In genomic region chr1:191364477-191364876, GRCm38 (mm10) we compare ENCODE assay signal across 10 mouse cellular contexts. TPM values are rescaled to one million over a fixed set of nuclear protein-coding genes. Genes with fewer than 3 reads are reported as not detected.
DNase-seq lines count a peak whose midpoint lies in the region; TF ChIP-seq lines count a peak whose summit lies in the region.
"Had no signal": no experiment of that assay in that cellular context is flagged by ENCODE, and none has a peak within 500 bp of the region (broad histone marks: within the 10 kb centered on the region; RNA-seq: fewer than 3 reads in every experiment).

No protein-coding gene starts in this region.

- no peaks in the 10 kb centered on the region for H3K27me3 ChIP-seq in heart, embryonic 10.5 days (ENCODE audit: insufficient read depth, poor library complexity, severe bottlenecking)
- H3K27me3 ChIP-seq: embryonic facial prominence, embryonic 13.5 days; lung, embryonic 15.5 days had no signal

- intact Hi-C loops in gastrocnemius, postnatal 14 days (cut with DNase I; ENCODE audit: low total_unique reads): loop anchor here (5.0 kb wide), 1 partner anchor 203 kb away; no protein-coding TSS in a partner anchor

- peaks cover 56% of the 10 kb centered on the region for H3K36me3 ChIP-seq in heart, embryonic 10.5 days

- no peak for TF ChIP-seq POLR2A in bone marrow macrophage, adult 2 months (IDR thresholded peaks at IDR 0.05; ENCODE audit: borderline replicate concordance, low read depth, low read length)

- TF ChIP-seq CTCF in bone marrow macrophage, adult 2 months (IDR thresholded peaks at IDR 0.05; ENCODE audit: low read depth, low read length): peak; percentile 53

- 70% methylated on average over 4 of the region's 4 CpGs for WGBS in heart, embryonic 10.5 days

- DNase-seq in heart, adult 18-20 months: peak; percentile 33 to 58
- no peak for DNase-seq in heart, embryonic 10.5 days (ENCODE audit: low spot score)
- peak; percentile 81 for DNase-seq in CD4-positive, CD25-positive, alpha-beta regulatory T cell, adult 2 months (ENCODE audit: low read depth, low spot score)
- DNase-seq in lung, postnatal 14 days: peak; percentile 41
- no peak for DNase-seq in neural tube, embryonic 10.5 days (ENCODE audit: extremely low spot score, low spot score)
- no peak for DNase-seq in adrenal gland, postnatal 4 days (ENCODE audit: low spot score in 2 of 2)
- DNase-seq in gastrocnemius, postnatal 14 days: no peak

- no peaks in the 10 kb centered on the region for H3K4me1 ChIP-seq in heart, embryonic 10.5 days
- H3K4me1 ChIP-seq in bone marrow macrophage, adult 2 months (ENCODE audit: control insufficient read depth, insufficient read depth, low read length): no peaks in the 10 kb centered on the region
- H3K4me1 ChIP-seq: embryonic facial prominence, embryonic 13.5 days; lung, embryonic 15.5 days had no signal

- H3K9me3 ChIP-seq in heart, embryonic 10.5 days: no peaks in the 10 kb centered on the region
- H3K9me3 ChIP-seq: embryonic facial prominence, embryonic 13.5 days; lung, embryonic 15.5 days had no signal

- H3K4me3 ChIP-seq in heart, embryonic 10.5 days: no peak overlapping the region
- H3K4me3 ChIP-seq in bone marrow macrophage, adult 2 months (ENCODE audit: insufficient read depth, low read length): no peak overlapping the region
- H3K4me3 ChIP-seq: embryonic facial prominence, embryonic 13.5 days; lung, embryonic 15.5 days had no signal

- no peak overlapping the region for H3K27ac ChIP-seq in heart, embryonic 10.5 days
- H3K27ac ChIP-seq in bone marrow macrophage, adult 2 months (ENCODE audit: insufficient read depth, low read depth, low read length): no peak overlapping the region
- H3K27ac ChIP-seq: embryonic facial prominence, embryonic 13.5 days; lung, embryonic 15.5 days had no signal

RNA-seq across cellular contexts. Expression of gene Ppp2r5a, which starts 38.6 kb away (rescaled TPM):
- 100 to 1,000 TPM; 100 to 110 TPM for total RNA-seq in heart, adult 18-20 months (2021)
- polyA plus RNA-seq in heart, embryonic 10.5 days (2016; fragmentation: Nextera tagmentation; extraction: Ambion mirVana): 21.8 and 27.6 TPM in 2 replicates
- polyA plus RNA-seq in bone marrow macrophage, adult 2 months (2012; ENCODE audit: insufficient read depth, insufficient read length, missing spikeins): 113 and 117 TPM in 2 replicates
- total RNA-seq in adrenal gland, postnatal 4 days (2021): 100 to 1,000 TPM; 105 to 107 TPM
- 10 to 100 TPM; 63.0 to 67.2 TPM for total RNA-seq in gastrocnemius, postnatal 14 days (2021)

RNA-seq across cellular contexts. Expression of gene Tmem206, which starts 38.8 kb away (rescaled TPM):
- 1 to 10 TPM; 3.1 to 4.0 TPM for total RNA-seq in heart, adult 18-20 months (2021)
- 17.0 and 18.8 TPM in 2 replicates for polyA plus RNA-seq in heart, embryonic 10.5 days (2016; fragmentation: Nextera tagmentation; extraction: Ambion mirVana)
- polyA plus RNA-seq in bone marrow macrophage, adult 2 months (2012; ENCODE audit: insufficient read depth, insufficient read length, missing spikeins): 35.0 and 37.6 TPM in 2 replicates
- 10 to 100 TPM in 1 of 2 experiments, 1 to 10 TPM in 1; 8.0 to 10.4 TPM for total RNA-seq in adrenal gland, postnatal 4 days (2021)
- 1 to 10 TPM; 1.8 to 2.3 TPM for total RNA-seq in gastrocnemius, postnatal 14 days (2021)

RNA-seq across cellular contexts. Expression of gene Nenf, which starts 46.5 kb away (rescaled TPM):
- 100 to 1,000 TPM; 101 to 108 TPM for total RNA-seq in heart, adult 18-20 months (2021)
- polyA plus RNA-seq in heart, embryonic 10.5 days (2016; fragmentation: Nextera tagmentation; extraction: Ambion mirVana): 78.2 and 78.6 TPM in 2 replicates
- 43.9 and 46.5 TPM in 2 replicates for polyA plus RNA-seq in bone marrow macrophage, adult 2 months (2012; ENCODE audit: insufficient read depth, insufficient read length, missing spikeins)
- total RNA-seq in adrenal gland, postnatal 4 days (2021): 100 to 1,000 TPM; 127 to 129 TPM
- 10 to 100 TPM; 61.0 to 67.6 TPM for total RNA-seq in gastrocnemius, postnatal 14 days (2021)

Comparison
In these comparisons a context has a peak if more than half of its experiments do, and no peak if none do; other contexts are left out.
1. DNase-seq: peak in heart, adult 18-20 months (2 of 2), CD4-positive, CD25-positive, alpha-beta regulatory T cell, adult 2 months (single experiment) and lung, postnatal 14 days (single experiment); none in heart, embryonic 10.5 days (single experiment), neural tube, embryonic 10.5 days (single experiment), adrenal gland, postnatal 4 days (0 of 2) and gastrocnemius, postnatal 14 days (single experiment).